Mouse (Mus musculus) kidney, adult 2 months (tissue): ENCODE data around the gene Atf7ip.

Experiments
- CTCF ChIP-seq: fragments of 200-500 bp; conservative IDR thresholded peaks from 2 replicates; pipeline ENCODE4 v1.5.1; 2011; ENCODE audit warnings: low read depth, mild to moderate bottlenecking, control low read depth, low read length, moderate library complexity, mixed read lengths; ENCODE audit not compliant: insufficient read depth, insufficient read length
- POLR2A ChIP-seq: fragments of 200-500 bp; IDR thresholded peaks from one replicate; pipeline ENCODE4 v1.6.1; 2011; ENCODE audit warnings: low read depth, low read length, control low read depth

GRCm38 (mm10) chr6:136466956-136467750 is 38.8 kb upstream of the Atf7ip start:
- TF ChIP-seq POLR2A (no peak), CTCF (peak; percentile 82)
